Mouse (Mus musculus) kidney, embryonic 14.5 days (tissue): ENCODE results near the gene Ccdc33. TPM values are rescaled to one million over a fixed set of nuclear protein-coding genes. Genes with fewer than 3 reads are reported as not detected.

Experiments used
- ATAC-seq: fragments of 200-750 bp; cut with Nextera tagmentation; 2 replicates; pipeline ENCODE4 v1.8.0; 2017; ENCODE audit warnings: moderate number of reproducible peaks, mild to moderate bottlenecking, moderate TSS enrichment, moderate library complexity; ENCODE audit not compliant: low FRiP score, low TSS enrichment
- H3K27ac ChIP-seq: fragments of 300-500 bp; sonication (generic); 2 replicates; pipeline ENCODE4 v1.5.1; 2014; ENCODE audit warnings: low read depth, mild to moderate bottlenecking, low read length, moderate library complexity, mixed read lengths
- H3K27me3 ChIP-seq: fragments of 300-500 bp; sonication (generic); 2 replicates; pipeline ENCODE4 v1.6.1; 2014; ENCODE audit warnings: mild to moderate bottlenecking, low read length; ENCODE audit not compliant: control insufficient read depth, insufficient read depth
- H3K36me3 ChIP-seq: fragments of 300-500 bp; sonication (generic); 2 replicates; pipeline ENCODE4 v1.6.1; 2014; ENCODE audit warnings: low read length, mixed read lengths; ENCODE audit not compliant: control insufficient read depth, insufficient read depth
- H3K4me1 ChIP-seq: fragments of 300-500 bp; sonication (generic); 2 replicates; pipeline ENCODE4 v1.6.1; 2014; ENCODE audit warnings: low read length, mixed read lengths; ENCODE audit not compliant: control insufficient read depth, insufficient read depth
- H3K4me2 ChIP-seq: fragments of 300-500 bp; sonication (generic); replicated peaks from 2 replicates; pipeline ENCODE4 v1.6.1; 2014; ENCODE audit warnings: low read depth, mild to moderate bottlenecking, low read length
- H3K4me3 ChIP-seq: fragments of 300-500 bp; sonication (generic); 2 replicates; pipeline ENCODE4 v1.5.1; 2014; ENCODE audit warnings: mild to moderate bottlenecking, low read length
- H3K9ac ChIP-seq: fragments of 300-500 bp; sonication (generic); 2 replicates; pipeline ENCODE4 v1.6.1; 2014; ENCODE audit warnings: low read depth, mild to moderate bottlenecking, low read length, moderate library complexity
- H3K9me3 ChIP-seq: fragments of 300-500 bp; sonication (generic); 2 replicates; pipeline ENCODE4 v1.6.1; 2016; ENCODE audit warnings: low read length; ENCODE audit not compliant: control insufficient read depth
- WGBS: fragments of 180-500 bp; shearing (Covaris S2); extraction: QIAGEN DNeasy Blood & Tissue Kit; methylation state at CpG from one replicate; pipeline ENCODE4 v1.1.7; 2014; 5-methylcytosine and 5-hydroxymethylcytosine counted together
- polyA plus RNA-seq: library from polyadenylated mRNA; unstranded; fragments of >200 nt; fragmentation: Nextera tagmentation; extraction: Ambion mirVana; gene quantifications from 2 replicates; pipeline ENCODE4 v1.2.1, GENCODE M21; 2014

Gene Ccdc33
- polyA plus RNA-seq, 1 experiment from 2014 or later, result 0.57 TPM

DNA sequence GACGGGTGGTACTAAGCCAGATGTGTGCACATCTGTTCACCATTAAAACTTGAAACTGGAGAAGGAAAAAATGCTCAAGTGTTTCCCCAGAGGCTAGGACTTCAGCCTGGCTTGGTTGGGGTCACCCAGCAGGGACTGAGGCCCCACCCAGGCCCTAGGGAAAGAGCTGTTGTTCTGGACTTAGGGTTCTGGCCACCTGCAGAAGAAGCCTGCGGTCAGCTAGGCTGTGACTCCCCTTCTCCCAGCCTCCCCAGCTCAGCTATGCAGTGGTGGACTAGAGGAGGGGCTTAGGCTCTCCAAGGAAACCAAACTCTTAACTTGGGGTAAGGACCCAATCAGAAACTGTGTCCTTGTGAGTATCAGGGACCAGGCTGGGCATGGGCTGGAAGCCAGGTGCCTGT is 17.3 kb upstream of the Ccdc33 start:
- Histone ChIP-seq H3K9me3 (no peaks in the 10 kb centered on the region), H3K4me2 (peak overlapping the region; percentile 21), H3K27ac (peak overlapping the region; percentile 74; the same call in 1 of the 2 replicates), H3K36me3 (peaks cover 8% of the 10 kb centered on the region; the same call in 1 of the 2 replicates), H3K27me3 (no peaks in the 10 kb centered on the region), H3K9ac (0 out of 2 replicates have a peak overlapping the region, but pooled peaks have one; percentile 34), H3K4me1 (peaks cover 65% of the 10 kb centered on the region), H3K4me3 (peak overlapping the region; percentile 15)
- ATAC-seq, result no peak; the same call in 1 of the 2 replicates
- WGBS, result 20% methylated on average over 2 of the region's 2 CpGs

DNA sequence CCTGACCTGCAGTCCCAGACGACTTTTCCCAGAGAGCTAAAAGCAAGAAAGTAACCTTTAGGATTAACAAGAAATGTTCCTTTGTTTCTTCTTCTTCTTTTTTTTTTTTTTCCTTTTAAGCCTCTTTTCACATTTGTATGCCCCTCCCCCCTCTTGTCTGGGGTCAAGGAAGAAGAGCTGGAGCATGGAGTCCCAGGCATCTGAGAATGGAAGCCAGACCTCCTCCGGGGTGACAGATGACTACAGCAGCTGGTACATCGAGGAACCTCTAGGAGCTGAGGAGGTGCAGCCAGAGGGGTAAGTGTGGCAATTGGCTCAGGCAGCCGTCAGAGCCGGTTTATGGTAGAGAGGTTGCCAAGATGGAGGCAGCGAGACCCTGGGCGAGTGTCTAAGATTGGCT is 16.3 kb upstream of the Ccdc33 start:
- no peaks in the 10 kb centered on the region for H3K9me3 ChIP-seq
- H3K4me3 ChIP-seq, result peak overlapping the region; percentile 15; the same call in 1 of the 2 replicates
- WGBS, result 24% methylated on average over 7 of the region's 7 CpGs
- peak overlapping the region; percentile 21 for H3K4me2 ChIP-seq
- peak overlapping the region; percentile 74; the same call in 1 of the 2 replicates for H3K27ac ChIP-seq
- peak overlapping the region; percentile 34; the same call in 1 of the 2 replicates for H3K9ac ChIP-seq
- H3K36me3 ChIP-seq, result peaks cover 2% of the 10 kb centered on the region; the same call in 1 of the 2 replicates
- H3K27me3 ChIP-seq, result no peaks in the 10 kb centered on the region
- peaks cover 65% of the 10 kb centered on the region for H3K4me1 ChIP-seq
- ATAC-seq, result no peak

DNA sequence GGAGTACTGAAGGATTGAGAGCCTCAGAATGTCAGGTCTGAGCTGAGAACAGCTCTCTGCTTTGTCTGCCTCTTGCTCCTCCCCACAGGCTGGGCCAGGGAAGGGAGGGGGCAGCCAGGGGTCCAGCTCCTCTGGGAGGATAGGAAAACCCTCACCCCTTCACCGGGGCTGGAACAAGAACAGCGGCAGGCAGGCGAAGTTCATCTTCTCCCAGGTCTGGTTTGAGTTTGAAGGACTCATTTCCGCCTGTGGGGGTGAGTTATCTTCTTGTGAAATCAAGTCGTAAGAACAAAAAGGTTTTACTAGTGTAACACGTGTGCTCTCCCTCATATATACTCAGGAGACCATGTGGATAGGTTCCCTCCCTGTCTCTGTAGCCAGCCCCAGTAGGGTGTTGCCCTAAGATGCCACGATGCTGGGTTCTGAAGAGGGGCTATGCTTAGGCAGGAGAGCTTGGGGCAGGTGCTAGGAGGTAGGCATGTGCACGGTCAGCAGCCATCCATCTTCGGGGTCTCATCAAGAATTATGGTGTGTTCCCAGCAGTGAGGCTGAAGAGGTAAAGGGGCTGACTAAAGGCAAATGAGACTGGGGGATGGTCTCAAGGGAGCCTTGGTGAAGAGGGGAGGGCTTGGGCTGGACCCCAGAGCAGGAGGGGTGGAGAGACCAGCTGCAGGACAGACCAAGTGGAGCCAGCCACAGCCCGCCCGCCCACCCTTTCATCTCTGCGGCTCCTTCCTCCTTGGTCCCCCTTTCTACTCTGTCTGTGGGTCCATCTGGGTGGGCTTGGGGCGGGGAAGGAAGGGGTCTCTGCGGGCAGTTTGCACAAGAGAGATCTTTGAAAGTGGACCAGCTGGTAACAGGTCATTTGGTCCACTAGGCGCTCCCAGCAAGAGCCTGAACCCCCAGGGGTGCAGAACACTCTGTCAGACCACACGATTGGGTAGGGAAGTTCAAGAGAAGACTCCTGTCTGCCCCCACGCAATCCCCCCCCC is 15.6 kb upstream of the Ccdc33 start:
- Histone ChIP-seq H3K27ac (peak overlapping the region; percentile 74), H3K36me3 (no peaks in the 10 kb centered on the region), H3K9me3 (no peaks in the 10 kb centered on the region), H3K4me2 (peak overlapping the region; percentile 21), H3K4me1 (peaks cover 70% of the 10 kb centered on the region), H3K27me3 (no peaks in the 10 kb centered on the region), H3K4me3 (peak overlapping the region; percentile 15; the same call in 1 of the 2 replicates), H3K9ac (peak overlapping the region; percentile 42; the same call in 1 of the 2 replicates)
- WGBS, result 8% methylated on average over 15 of the region's 17 CpGs
- ATAC-seq, result peak; percentile 67

DNA sequence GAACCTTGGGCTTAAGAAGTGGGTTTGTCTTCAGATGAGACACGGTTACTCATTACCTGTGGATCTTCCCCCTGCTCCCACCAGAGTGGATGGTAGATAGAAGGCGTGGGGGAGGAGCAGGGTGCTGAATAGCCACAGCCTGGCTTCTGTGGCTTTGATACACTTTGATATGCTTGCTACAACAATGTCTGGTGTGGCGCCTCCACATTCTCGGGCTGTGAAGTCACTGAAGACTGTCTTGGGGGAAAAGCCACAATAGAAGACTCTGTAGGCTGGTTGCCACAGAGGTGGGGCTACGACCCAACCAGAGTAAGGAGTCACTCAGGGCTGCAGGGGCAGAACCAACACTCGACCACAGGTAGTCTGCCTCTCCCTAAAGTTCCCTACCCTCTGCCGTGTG is 13.1 kb upstream of the Ccdc33 start:
- whole genome bisulfite sequencing, result 59% methylated on average over 7 of the region's 7 CpGs
- H3K4me2 ChIP-seq, result no peak overlapping the region
- no peaks in the 10 kb centered on the region for H3K36me3 ChIP-seq
- H3K4me1 ChIP-seq, result peaks cover 76% of the 10 kb centered on the region
- H3K27me3 ChIP-seq, result no peaks in the 10 kb centered on the region
- H3K9ac ChIP-seq, result no peak overlapping the region
- ATAC-seq, result no peak
- no peaks in the 10 kb centered on the region for H3K9me3 ChIP-seq
- H3K27ac ChIP-seq, result 0 out of 2 replicates have a peak overlapping the region, but pooled peaks have one; percentile 24
- H3K4me3 ChIP-seq, result no peak overlapping the region

DNA sequence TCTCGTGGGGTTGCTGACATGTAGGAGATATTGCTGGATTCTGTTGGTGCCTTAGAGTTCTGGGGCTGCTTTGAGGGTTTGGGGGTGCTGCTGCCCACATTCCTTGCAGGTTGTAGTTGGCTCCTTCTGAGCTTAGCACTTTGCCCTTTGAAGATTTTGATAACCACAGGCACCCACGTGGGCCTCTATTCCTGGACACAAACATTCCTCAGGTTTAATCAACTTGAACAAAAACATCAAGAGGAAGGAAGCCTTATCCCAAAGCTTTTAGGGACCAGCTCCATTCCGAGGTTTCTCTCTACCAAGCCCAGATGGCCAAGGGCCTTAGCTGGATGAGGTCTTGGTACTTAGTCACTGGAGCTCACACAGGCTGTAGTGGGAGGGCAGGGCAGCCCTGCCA is 12.3 kb upstream of the Ccdc33 start:
- WGBS, result 30% methylated on average over 3 of the region's 3 CpGs
- no peak overlapping the region for H3K4me3 ChIP-seq
- H3K4me2 ChIP-seq, result no peak overlapping the region; the same call in 1 of the 2 replicates
- H3K9ac ChIP-seq, result no peak overlapping the region
- peaks cover 68% of the 10 kb centered on the region for H3K4me1 ChIP-seq
- H3K27me3 ChIP-seq, result no peaks in the 10 kb centered on the region
- H3K9me3 ChIP-seq, result no peaks in the 10 kb centered on the region
- no peak for ATAC-seq
- 0 out of 2 replicates have a peak overlapping the region, but pooled peaks have one; percentile 6 for H3K27ac ChIP-seq
- H3K36me3 ChIP-seq, result no peaks in the 10 kb centered on the region

DNA sequence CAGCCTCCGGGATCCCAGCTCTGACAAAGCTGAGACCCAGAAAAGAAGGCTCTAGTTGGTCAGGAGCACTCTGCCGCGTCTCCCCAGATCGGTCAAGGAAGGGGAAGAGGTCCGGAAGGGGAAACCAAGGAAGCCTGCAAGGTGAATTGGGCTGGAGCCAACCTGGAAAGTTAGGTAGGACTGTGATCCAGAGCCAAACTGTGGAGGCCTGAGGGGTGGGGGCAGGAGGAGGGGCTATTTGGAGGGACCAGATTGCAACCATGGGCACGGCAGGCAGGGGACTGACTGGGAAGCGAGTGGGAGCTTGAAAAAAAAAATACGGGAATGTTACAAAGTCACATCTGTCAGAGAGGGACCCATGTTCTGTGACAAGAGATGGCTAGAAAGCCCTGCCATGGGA is 10.9 kb upstream of the Ccdc33 start:
- Histone ChIP-seq H3K36me3 (no peaks in the 10 kb centered on the region), H3K4me1 (peaks cover 57% of the 10 kb centered on the region), H3K27me3 (no peaks in the 10 kb centered on the region), H3K9ac (peak overlapping the region; percentile 40; the same call in 1 of the 2 replicates), H3K4me2 (peak overlapping the region; percentile 27), H3K27ac (peak overlapping the region; percentile 68), H3K9me3 (no peaks in the 10 kb centered on the region), H3K4me3 (peak overlapping the region; percentile 8; the same call in 1 of the 2 replicates)
- ATAC-seq, result no peak
- WGBS, result 5% methylated on average over 8 of the region's 8 CpGs

DNA sequence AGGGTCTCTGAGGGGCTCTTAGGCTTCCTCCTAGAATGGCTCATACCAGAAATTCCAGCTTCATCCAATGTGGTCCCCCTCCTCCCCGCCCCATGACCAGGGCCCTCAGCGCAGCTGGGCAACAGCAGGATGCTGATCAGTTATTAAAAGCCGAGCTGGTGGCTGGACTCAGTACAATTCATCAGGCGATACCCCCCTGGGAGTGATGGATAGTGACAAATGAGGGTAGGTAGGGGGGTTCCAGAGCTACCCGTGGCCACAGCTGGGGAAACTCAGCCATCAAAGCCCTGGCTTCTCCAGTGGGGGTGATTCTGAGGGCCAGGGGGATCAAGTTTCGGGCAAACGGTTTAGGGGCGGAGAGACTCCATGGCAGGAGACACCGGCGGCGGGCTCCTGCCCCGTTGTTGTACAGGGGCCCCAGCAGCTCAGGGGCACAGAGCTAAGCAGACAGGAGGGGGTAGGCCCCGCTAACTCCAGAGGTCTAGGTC is 10.3 kb upstream of the Ccdc33 start:
- peak overlapping the region; percentile 40; the same call in 1 of the 2 replicates for H3K9ac ChIP-seq
- peak overlapping the region; percentile 8 for H3K4me3 ChIP-seq
- H3K27me3 ChIP-seq, result no peaks in the 10 kb centered on the region
- peaks cover 54% of the 10 kb centered on the region for H3K4me1 ChIP-seq
- WGBS, result 5% methylated on average over 13 of the region's 13 CpGs
- peak overlapping the region; percentile 68 for H3K27ac ChIP-seq
- ATAC-seq, result peak; percentile 61
- no peaks in the 10 kb centered on the region for H3K36me3 ChIP-seq
- H3K9me3 ChIP-seq, result no peaks in the 10 kb centered on the region
- peak overlapping the region; percentile 27 for H3K4me2 ChIP-seq

DNA sequence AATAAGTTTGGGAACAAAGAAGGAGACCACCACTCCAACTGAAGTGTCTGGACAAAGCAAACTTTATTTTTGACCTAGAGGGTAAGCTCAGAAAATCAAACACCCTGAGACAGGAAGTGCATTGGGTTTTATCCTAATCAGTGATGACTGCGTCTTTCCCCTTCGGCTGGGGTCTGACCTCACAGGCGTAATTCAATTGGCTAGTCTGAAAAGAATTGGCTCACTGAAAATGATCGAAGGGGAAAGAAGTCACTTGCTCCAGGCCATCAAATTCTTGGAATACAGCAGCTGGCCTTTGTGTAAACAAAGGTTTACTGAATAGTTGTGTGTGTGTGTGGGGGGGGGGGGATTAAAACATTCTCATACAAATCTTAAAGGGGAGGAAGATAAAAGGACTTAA is 7.2 kb upstream of the Ccdc33 start:
- Histone ChIP-seq H3K4me2 (no peak overlapping the region), H3K4me3 (no peak overlapping the region), H3K4me1 (peaks cover 29% of the 10 kb centered on the region), H3K27ac (no peak overlapping the region), H3K9ac (no peak overlapping the region), H3K9me3 (no peaks in the 10 kb centered on the region), H3K27me3 (no peaks in the 10 kb centered on the region), H3K36me3 (no peaks in the 10 kb centered on the region)
- no peak for ATAC-seq
- 32% methylated on average over 4 of the region's 4 CpGs for WGBS
